Mouse (Mus musculus) NIH3T3 (cell line): ENCODE results near the gene Phactr1.
A peak's percentile ranks its signal among the peaks of the same experiment; 100 is the strongest.

Experiments
- DNase-seq: peaks from one replicate; pipeline ENCODE4 v3.0.0-alpha.2; 2012; ENCODE audit warnings: low read depth

The Phactr1 gene

GRCm38 (mm10) chr13:42680391-42680994, at the start of gene Phactr1:
Phactr1 (plus strand) TSS chr13:42680623.
- no peak for DNase-seq

GRCm38 (mm10) chr13:42634908-42635307, 45.5 kb upstream of the Phactr1 start:
- DNase-seq: no peak

GRCm38 (mm10) chr13:42650228-42650627, 30.2 kb upstream of the Phactr1 start:
- no peak for DNase-seq

DNA sequence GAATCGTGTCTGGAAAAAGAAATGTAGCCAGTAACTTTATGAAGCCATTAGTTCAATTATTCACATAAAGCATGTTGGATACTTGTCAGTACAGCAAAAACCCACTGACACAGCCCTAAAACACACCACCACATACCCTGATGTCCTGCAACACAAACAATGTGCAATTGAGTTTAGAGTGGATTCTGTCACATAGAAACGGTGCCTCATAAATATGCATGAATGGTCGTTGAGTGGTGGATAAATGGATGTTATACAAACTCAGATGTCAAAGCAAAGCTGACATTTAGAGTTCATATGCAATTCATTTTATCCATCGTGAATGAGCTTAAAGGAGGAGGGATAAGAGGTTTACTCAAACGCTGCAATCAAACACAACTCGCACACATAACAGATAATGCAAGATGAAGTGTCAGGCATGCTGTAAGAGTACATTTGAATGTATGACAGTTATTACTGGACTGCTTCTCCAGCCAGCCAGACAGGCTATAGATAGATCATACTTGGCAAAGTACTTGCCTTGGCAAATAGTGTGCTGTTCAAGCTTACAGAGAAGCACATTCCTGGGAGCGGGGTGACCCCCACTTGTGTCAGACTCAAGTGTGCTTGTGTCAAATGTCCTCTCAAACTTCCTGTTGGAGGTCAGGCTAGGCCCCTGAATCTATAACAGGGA, 23.6 kb upstream of the Phactr1 start:
- peak; percentile 37 for DNase-seq

- no peak for DNase-seq
Measured at GRCm38 (mm10) chr13:42671651-42672290, 8.7 kb upstream of the Phactr1 start.

GRCm38 (mm10) chr13:42681299-42681698, 876 bp downstream of the Phactr1 start:
- DNase-seq: no peak

- DNase-seq: no peak
Measured at GRCm38 (mm10) chr13:42684181-42684580, 3.8 kb downstream of the Phactr1 start.

DNA sequence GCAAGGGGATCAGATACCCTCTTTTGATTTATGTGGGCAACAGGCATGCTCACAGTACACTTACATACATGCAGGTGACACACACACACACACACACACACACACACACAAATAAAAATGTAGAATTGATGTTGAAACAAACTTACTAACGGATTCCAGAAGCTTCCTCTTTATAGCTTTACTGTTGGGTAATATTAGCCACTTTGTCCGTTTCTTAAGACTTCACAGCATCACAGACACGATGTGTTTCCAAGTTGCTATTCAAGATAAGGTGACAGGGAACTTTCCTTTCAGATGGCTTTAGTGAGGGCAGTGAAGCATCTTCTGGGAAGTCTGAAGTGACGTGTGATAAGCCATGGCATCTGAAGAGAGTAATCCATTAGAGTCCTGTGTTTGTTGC, 11.8 kb downstream of the Phactr1 start:
- no peak for DNase-seq

DNA sequence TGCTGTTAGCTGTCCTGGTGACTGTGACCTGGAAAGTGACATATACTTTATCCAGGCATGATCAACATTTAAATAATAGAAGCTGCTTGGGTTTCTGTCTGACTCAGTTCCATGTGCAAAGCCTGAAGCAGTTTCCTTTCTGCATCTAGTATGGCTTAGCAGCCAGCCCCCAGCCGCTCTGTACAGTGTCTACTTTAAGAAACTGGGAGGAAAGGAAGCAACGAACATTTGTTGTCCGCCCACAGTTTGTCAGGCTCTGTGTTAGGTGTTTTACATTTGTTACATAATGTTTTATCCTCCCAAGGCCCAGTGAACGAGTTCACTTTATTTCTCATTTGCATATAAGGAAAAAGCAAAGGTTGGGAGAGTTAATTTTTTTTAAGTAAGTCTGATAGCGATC, 16.2 kb downstream of the Phactr1 start:
- DNase-seq: no peak

- no peak for DNase-seq
Measured at GRCm38 (mm10) chr13:42709148-42709547, 28.7 kb downstream of the Phactr1 start.

DNA sequence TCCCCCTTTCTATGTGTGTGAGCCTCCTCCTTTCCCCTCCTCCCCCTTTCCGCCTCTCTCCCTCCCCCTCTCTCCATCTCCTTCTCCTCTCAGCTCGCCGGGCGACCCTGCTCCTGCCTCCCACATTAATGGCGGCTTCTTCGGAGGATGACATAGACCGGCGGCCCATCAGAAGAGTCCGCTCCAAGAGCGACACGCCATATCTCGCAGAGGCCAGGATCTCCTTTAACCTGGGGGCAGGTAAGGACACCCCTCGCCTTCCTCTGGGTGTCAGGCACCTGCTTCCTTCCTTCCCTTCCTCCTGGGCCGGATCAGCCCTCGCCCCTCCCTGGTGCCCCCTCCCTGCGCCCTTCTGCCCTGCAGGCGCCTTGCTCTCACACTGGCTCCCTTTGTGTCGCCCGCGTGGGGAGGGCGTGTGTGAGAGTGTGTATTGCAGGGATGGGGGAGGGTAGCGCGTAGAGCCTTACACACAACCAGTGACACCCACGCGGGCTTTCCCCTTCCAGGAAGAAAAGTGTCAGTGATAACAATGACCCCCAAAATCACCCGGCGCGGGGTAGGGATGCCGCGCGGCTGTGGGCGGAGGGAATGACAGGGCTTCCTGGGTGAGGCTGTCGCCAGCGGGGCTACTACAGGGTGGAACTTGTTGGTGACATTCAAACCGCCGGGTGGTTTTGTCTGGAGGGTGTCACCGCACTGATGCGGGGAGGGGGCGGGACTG, 29.3 kb downstream of the Phactr1 start:
- DNase-seq: no peak

DNA sequence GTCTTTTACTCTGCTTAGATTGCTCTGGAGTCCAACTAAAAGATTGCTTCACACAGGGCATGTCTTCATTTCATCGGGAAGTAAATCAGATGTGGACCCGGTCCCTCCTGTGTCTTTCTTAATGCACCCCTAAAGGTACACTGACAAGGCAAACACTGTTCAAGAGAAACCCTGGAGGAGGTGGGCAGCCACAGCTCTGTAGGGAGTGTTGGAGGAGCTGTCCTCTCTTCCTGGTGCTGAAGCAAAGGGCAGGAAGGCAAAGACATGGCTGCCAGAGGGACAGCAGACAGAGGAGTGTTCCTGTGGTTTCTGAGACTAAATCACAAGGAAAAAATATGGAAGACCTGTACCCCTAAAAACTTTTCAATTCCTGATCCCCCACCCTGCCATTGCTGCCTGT, 31.1 kb downstream of the Phactr1 start:
- peak; percentile 66 for DNase-seq

DNA sequence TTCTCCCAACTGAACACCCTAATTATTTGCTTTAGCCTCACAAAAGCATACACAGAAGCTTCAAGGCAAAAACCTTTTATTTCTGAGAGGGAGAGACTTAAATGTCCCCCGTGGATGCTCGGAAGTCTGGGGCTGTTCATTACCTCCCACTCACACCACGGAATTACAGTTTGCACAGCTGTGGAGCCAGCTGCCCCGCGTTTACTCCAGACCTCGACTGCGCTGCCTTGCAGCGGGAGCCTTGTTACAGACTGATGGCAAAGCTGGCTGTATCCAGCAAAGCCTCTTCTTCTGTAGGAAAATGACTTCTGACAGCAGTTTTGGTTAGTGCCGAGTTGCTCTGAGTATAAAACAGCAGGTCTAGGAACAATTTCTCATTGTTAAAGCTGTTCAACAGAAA, 39.0 kb downstream of the Phactr1 start:
- DNase-seq: no peak

DNA sequence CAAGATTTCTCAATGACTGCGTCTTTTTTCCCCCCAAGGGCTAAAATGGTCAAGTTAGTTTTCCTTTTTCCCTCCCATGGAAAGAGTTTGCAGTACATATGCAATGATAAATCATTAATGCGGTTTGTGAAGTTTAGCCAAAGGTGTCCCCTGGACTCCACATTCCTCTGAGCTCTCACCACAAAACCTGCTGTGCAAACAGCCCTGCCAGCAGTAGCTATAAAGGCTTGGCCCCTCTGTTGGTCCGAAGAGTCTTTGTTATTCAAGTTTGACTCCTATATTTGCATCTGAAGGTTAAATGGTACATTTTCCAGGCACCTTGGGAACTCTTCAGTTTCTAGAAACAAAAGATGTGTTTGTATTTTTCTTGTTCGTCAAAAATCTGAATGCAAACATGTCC, 39.7 kb downstream of the Phactr1 start:
- DNase-seq: peak; percentile 10

DNA sequence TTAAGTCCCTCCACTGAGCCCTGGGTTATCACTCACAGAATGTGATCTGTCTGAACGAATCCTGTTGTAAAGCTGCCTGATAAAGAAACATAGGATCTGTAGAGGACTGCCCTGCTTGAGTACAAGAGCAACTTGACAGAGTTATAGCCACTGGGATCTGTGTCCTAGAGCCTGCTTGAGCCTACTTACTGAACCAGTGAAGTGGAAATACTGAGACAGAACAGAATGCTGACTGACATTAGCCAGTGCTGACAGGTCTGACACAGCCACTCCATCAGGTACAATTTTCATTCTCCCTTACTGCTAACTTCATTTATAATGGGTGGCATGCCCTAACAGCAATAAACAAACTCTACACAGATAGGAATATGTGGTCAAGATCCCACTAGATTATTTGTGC, 40.2 kb downstream of the Phactr1 start:
- DNase-seq: no peak

DNA sequence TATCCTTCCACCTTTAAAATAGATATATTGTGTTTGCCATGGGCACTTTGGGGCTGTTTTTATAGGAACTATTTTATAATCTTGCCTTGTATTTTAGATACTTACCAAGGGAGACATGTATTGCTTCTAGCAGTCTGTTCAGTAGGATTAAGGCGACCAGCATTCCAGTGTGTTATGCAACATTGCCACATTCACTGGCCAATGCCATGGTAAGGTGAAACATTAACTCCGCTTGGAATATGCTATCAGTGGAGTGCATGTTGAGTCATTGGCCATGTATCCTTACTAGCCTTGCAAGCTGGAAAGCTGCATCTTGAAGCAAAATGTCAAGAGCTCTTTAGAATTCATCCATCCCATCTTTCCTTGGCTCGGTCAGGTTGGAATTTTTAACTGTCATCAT, 43.6 kb downstream of the Phactr1 start:
- DNase-seq: no peak

GRCm38 (mm10) chr13:42725709-42726231, 45.3 kb downstream of the Phactr1 start:
- DNase-seq: peak; percentile 3

GRCm38 (mm10) chr13:42737486-42737885, 57.1 kb downstream of the Phactr1 start:
- DNase-seq: no peak

GRCm38 (mm10) chr13:42738152-42738551, 57.7 kb downstream of the Phactr1 start:
- no peak for DNase-seq

DNA sequence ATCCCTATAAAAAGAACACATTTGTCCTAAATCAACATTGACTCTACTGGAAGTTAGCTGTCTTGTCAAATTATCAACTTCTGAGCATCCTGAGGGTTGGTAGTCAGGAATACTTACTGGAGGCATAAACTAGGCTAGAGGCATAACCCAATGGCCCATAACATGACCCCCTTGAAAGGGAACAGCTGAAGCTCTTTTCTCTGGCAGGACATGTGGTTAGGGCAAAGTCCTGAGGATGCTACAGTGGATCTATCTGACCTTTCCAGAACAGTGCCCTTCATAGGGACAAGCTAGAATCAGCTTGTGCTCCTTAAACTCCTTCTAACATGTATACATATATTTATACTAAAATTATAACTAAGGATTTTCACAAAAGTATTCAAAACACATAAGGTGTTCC, 61.8 kb downstream of the Phactr1 start:
- no peak for DNase-seq

DNA sequence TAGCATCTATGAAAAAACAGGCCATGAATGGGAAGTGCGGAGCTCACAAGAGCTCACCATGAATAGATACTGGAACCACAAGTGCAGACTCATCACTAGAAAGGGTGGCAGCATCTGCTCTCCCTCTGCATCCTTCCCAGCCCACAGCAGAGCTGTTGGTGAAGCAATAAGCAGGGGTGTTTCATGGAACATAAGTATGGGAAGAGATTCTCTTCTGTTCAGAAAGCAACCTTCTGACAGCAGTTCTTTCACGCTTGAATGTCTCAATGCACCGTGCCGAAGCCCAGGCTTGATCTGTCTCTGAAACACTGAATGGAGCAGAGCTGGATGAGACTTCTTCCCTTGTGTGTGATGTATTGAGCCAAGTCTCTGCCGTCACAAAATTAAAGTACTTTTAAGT, 64.0 kb downstream of the Phactr1 start:
- DNase-seq: no peak

DNA sequence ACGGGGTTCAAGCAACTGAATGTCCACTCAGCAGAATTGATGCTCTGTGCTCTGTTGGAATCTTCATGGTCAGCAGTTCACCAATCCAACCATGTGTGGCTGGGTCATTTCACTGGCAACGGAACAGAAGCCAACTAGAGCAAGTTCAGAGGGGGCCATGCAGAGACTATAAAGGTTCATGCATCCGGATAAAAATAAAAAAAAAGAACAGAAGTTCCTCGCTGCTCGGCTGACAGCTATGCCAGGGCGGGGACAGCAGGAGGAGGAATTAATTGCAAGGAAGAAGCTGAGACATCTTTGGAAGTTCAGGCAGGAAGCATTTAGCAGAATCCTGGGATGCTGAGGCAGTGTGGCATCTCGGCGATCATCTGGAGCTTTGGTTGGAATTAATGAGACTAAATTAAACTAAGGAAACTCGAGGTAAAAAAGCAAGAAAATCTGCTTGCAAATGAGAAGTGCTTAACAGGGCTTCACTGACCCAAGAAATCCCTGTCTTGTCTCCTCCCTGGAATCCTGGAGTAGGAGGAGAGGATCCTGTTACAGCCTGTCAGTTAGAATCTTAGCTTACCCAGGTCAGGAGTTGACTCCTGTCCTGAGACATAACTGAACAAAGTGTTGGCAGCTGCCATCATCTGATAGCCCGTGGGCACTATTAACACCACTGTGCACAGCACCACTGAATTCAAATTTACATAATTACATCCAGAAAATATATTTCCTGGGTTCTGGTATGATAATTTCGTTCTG, 77.4 kb downstream of the Phactr1 start:
- DNase-seq: no peak
